Mouse (Mus musculus) embryo, embryonic 11 days (tissue): Measurements from ENCODE around the gene Maco1.
"Not testable (repeated sequence)": the region's sequence is repeated elsewhere in the genome, so short reads cannot be mapped to it uniquely, and the experiment has no call there.

Experiments used
- DNase-seq: peaks from one replicate; pipeline ENCODE4 v3.0.0-alpha.2; 2015

Gene Maco1

DNA sequence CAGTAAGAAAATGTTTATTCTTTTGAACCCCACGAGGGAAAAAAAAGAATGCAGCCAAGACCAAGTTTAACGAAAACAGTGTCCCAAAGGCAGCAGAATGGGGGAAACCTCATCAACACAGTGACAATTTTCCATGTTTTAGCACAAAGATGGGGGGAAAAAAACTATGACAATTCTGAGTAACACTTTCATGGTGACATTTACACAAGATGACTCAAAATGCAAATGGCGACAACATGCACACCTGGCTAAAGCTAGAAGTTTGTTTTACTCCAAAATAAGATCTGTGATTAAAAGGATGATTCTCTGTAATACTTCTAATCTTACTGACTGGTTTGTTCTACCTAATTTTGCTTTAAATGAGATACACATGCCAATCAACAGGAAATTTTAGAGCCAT lies 50.4 kb downstream of the Maco1 start:
- no peak for DNase-seq

DNA sequence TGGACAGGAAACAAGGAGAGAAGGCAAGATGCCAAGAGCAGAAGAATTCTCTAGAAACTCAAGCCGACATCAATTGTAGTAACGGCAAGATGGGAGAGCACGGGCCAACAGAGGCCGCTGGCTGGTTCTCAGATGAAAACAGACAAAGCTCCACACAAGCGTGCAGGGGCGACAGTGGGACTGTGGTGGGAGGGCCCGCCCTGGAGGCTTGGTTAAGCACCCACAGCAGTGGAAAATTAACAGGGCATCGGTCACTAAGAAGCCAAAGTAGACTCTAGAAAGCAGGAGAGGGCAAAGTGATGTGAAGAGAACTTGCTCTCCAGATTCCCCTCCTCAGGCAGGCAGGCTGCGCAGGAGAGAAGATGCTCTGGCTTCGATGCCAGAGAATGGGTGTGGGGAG lies 51.0 kb downstream of the Maco1 start:
- DNase-seq: no peak

DNA sequence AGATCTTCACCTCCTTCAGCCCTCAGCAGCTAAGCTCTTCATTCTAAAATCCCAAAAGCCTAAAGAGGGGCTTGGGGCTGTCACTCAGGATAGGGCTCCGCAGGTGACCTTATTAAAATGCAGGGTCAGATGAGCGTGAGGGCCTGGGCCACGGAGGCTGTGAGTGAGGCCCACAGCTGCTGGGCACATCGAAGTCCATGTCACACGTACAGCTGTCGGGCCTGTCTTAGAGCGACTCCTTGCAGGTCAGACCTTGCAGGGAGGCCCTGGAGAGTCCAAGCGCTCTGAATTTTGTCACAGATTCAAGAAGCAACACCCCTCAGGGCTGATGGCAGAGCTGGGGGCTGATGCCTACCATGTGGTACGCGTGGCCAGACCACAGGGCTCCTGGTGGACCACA lies 52.5 kb downstream of the Maco1 start:
- no peak for DNase-seq

DNA sequence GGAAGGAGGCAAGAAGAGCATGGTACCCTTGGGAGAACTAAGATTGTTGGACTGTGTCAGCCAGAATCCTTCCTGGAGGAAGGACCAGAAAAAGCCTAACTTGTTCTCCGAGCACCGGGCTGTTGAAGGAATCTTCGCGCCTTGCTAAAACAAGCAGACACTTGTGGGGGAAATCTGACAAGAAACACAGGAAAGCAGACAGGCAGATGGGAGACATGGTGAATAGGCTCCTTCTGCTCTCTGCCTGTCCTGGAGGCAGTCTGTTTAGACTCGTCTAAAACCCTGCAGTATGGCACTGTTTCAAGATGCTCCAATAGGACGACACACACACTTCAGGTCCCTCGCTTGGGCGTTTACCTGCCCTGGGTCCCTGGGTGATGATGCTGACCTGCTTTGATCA lies 53.0 kb downstream of the Maco1 start:
- no peak for DNase-seq

DNA sequence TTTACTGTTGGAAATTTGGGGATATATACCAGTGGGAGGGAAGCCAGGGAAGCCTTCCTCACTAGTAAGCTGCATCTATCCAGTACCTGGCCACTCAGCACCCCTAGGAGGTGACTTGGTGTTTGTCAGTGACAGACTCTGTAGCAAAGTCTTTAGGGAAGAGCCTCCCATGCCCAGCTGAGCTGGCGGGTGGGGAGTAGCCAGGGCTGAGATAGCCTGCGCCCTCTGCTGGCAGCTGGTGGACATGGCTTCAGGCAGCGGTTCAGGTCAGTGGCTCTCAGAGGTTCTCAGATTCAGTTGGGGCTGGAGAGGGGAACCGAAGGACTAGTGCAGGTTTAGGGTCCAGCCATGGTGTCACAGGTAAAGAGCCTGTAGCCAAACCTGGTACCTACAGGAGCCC lies 53.9 kb downstream of the Maco1 start:
- peak; percentile 86 for DNase-seq

DNA sequence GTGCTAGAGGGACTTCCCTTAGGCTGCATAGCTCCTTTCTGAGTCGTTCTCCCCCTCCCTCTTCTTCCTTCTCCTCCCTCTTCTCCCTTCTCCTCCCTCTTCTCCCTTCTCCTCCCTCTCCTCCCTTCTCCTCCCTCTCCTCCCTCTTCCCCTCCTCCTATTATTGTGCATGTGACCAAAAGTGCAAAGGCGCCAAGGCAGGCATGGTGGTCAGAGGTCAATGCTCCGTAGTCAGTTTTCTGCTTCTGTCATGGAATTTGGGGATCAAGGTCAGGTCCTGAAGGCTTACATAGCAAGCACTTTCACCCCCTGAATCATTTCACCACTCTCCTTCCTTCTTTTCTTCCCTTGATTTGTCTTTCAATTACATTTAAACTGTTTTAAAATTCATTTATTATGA lies 54.3 kb downstream of the Maco1 start:
- DNase-seq: no peak

DNA sequence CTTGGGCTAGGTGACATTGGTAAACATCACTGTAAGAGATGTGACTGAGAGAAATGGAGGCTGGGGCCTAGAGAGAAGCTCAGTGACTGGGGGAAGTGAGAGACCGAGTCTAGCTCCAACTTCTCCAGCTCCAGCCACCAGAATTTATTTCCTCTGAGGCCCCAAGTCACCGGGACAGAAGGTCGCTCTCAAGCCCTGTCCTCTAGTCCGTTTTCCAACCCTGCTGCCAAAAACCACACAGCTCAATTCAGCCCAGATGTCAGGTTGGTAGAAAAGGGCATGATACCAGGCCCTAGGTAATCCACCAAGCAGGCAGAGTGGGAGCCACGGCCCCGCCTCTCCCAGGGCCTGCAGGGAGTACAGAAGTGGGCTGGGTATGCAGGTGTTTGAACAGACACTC lies 55.5 kb downstream of the Maco1 start:
- DNase-seq: no peak

DNA sequence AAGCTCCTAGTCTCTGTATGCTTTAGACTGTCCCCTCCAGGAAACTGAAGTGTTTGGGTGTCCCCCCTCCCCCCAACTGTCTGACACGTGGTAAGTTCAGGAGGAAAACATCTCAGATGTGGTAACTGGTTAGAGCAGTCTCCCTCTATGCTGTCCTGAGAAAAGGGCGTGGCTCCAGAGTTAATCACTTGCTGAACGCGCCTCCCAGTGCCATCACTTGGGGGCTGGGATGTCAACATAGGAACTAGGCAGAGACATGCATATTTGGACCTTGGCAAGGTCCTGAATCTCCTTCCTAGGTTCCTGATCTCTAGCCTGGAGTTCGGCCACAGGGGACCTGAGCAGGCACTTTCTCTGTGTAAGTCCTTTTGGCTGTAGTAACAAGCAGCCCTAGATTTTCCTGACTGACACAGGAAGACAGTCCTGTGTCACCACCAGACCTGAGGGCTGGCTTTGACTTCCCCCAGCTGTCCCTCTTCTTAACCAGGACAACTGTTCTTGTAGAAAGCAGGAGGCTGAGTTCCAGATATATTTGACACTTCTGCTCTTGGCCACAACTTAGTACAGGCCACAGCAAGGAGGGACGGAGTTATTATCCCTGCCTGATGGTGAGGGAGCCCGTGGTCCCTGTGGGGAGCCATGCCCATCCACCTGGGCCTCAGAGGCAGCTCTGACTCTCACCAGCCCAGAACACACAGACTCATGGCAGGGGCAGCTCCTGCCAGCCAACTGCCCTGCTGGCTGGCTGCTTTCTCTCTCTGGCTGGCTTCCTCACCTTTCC lies 56.4 kb downstream of the Maco1 start:
- no peak for DNase-seq

DNA sequence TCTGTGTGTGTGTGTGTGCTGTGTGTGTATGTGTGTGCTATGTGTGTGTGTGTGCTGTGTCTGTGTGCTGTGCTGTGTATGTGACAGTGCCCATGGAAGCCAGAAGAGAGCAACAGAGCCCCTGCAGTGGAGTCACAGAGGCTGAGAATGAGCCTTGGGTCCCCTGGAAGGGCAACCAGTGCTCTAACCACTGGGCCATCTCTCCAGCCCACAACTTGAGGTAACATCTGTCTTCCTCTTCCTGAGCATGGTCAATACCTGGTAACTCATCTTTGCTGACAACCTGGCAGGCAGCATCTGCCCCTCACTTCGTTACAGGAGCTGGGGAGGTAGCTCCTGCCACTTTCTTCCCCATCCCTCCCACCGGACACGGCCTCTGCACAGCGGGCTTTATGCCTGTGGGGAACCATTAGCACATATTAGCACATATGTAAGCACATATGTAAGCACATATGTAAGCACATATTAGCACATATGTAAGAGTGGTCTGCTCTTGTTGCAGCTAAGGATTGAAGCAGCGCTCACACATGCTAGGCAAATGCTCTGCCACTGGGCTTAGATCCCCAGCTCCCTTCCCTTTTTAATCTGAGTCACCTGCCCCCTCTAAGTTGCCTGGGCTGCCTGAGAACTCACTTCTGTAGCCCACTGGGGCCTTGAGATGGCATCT lies 57.2 kb downstream of the Maco1 start:
- DNase-seq: no peak

DNA sequence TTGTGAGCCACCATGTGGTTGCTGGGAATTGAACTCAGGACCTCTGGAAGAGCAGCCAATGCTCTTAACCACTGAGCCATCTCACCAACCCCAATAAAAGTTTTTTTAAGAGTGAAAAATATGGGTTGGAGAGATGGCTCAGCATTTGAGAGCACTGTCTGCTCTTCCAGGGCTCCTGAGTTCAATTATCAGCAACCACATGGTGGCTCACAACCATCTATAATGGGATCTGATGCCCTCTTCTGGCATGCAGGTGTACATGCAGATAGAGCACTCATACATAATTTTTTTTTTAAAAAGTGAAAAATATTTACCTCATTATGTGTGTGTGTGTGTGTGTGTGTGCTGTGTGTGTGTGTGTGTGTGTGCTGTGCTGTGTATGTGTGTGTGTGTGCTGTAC lies 58.2 kb downstream of the Maco1 start:
- not testable (repeated sequence) for DNase-seq

DNA sequence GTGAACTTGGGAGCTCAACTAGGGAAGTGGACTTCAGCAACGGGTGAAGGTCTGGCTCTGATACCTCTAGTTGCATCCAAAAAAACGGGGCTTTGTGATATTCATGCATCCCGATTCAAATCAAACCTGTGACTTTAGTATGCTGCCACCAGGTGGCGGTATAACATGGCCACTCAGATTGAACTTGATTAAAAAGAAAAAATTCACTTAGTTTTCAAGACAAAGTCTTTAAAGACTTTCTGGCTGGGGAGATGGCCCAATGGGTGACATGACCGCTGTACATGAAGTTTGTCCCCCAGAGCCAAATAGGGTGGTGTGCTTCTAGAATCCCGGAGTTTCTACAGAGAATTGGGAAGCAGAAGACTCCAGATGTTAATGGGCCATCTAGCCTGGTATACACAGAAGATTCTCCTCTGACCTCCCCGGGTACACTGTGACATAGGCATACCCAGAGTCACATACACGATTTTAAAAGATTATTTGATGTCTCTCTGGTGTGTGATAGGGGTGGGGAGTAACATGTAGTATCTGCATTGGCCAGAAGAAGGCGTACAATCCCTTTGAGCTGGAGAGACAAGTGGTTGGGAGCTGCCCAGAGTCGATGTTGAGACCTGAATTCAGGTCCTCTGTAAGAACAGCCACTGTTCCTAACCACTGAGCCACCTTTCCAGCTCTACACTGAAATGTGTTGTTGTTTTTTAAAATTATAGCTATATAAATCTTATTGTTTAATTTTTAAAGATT lies 59.8 kb downstream of the Maco1 start:
- peak; percentile 72 for DNase-seq

DNA sequence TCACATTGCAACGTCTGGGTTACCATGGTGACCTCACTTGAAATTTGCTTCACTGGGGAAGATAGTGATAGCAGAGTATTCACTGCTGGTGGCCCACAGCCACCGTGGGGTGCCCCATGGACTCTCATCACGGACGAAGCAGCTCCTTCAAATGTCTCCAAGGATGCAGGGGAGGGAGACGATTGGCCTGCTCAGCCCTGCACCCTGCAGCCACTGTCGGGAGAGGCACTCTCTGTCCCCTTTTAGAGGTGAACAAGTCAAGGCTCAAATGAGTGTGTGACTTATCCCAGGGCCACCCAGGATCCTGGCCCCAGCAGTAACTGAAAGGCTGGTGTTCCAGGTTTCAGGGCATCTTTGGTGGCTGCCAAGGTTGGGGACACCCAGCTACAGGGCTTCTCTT lies 61.4 kb downstream of the Maco1 start:
- DNase-seq: no peak

DNA sequence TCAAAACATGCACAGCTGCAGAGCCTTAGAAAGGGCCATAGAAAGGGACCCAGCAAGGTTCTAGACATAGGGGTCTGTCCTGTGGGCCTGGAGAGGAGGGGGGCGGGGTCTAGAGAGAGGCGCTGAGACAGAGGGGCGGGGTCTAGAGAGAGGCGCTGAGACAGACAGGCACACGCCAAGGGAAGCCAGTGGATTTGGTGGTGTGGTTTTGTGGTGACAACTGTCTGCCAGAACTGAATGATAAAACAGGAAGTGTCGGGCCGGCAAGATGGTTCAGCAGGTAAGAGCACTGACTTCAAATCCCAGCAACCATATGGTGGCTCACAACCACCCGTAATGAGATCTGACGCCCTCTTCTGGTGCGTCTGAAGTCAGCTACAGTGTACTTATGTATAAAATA lies 66.2 kb downstream of the Maco1 start:
- peak; percentile 33 for DNase-seq

DNA sequence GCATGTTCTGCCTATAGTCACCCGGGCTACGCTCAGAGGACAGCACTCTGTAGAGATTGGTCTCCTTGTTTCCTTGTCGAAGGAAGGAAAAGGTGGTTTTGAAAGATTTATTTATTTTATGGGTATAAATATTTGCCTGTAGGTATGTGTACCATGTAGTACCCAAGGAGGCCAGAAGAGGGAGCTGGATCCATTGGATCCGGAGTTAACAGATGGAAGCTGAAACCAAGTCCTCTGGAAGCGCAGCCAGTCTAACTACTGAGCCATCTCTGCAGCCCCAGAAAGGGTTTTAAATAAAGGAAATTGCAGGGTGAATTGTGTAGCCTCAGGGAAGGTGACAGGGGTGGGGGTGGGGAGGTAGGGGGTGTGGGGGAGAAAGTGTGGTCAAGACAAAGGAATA lies 68.4 kb downstream of the Maco1 start:
- DNase-seq: peak; percentile 71

DNA sequence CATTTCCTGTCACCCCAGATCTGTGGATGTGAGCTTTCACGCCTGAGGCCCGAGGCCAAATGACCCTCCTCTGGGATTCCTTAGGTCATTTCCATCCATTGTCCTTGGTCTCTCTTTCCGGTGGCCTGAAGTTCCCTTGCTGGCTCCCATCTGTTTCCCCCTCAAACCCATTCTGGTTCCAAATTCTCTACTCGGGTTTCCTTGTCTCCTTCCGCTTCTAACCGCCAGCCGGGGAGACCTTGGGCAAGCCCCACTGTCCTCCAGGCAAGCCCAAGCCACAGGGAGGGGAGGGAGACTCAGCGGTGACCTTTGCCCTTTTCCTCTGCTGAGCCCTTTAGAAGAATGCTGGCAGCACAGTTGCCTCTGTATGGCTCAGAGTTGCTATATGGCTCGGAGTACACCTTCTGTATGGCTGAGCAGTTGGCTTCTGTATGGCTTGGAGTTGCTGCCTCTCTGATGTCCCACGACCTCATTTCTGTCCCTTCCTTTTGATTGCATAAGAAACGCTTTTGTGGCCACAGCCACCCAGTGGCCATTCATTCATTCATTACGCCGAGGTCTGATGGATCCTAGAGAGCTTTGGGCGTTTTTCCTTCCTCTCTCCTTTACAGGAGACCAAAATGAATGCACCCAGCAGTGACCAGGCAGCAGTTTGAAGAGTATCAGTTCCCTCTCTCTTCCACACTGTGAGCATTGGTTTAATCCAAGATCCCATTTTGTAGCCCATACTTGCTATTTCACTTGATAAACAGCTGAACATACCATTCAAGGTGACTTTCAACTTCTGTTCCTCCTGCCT lies 73.8 kb downstream of the Maco1 start:
- peak; percentile 80 for DNase-seq

DNA sequence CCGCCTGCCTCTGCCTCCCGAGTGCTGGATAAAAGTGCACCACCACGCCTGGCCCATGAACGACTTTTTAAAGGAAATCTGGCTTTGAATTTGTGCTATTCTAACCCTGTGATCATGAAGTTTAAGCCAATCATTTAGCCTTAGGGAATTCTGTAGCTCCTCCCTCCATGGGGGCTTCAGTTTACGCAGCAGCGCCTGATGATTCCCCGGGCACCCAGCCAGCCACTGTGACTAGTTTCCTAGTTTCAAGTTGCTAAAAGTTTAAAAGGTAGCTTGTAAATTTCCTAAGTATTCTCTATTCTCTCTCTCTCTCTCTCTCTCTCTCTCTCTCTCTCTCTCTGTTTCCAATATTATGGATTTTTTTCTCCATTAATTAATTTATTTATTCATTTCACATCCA lies 76.9 kb downstream of the Maco1 start:
- no peak for DNase-seq

DNA sequence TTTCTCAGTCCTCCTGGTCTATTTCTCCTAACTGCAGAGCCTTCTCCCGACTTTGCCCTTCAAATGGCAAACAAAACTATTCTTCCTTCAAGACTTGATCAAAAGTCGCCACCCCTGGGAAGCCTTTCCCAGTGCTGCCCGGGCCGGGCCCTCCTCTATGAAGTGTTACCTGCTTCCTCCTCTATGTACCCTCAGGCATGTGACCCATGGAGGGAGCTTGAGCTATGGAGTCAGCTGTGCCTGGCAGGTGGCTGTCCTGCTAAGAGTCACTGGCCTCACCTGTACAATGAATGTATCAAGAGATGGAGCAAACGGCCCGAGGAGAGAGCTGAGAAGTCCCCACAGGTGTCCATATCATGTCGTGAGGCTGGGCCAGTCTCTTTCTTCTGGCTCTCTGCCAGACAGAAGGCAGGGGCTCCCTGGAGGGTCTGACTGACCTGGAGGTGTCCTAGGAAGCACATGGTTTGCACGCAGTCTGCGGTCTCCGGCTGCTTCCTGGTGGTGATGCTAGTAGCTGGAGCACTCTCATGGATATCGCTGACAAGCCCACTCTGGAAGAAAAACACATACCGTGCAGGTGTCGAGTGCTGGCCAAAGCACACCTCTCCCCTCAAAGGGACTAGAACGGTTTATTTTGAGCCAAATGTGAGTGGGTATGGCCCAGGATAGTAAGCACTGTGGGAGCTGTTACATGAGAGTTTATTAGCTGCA lies 77.8 kb downstream of the Maco1 start:
- DNase-seq: no peak

DNA sequence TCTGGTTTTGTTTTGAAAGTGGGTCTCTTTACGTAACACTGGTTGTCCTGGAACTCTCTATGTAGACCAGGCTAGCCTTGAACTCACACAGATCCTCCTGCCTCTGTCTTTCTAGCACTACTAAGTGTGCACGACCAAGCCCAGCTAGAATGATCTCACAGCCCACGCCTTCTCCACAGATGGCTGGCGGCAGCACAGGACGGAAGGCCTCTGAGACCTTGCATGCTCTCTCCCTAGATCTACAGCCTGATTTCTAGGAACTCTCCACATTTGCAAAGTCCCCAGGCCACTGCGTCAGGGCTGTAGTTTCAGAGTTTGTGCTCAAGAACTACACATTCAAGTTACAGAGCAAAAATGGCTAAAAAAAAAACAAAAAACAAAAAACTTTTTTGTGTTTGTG lies 79.0 kb downstream of the Maco1 start:
- no peak for DNase-seq

DNA sequence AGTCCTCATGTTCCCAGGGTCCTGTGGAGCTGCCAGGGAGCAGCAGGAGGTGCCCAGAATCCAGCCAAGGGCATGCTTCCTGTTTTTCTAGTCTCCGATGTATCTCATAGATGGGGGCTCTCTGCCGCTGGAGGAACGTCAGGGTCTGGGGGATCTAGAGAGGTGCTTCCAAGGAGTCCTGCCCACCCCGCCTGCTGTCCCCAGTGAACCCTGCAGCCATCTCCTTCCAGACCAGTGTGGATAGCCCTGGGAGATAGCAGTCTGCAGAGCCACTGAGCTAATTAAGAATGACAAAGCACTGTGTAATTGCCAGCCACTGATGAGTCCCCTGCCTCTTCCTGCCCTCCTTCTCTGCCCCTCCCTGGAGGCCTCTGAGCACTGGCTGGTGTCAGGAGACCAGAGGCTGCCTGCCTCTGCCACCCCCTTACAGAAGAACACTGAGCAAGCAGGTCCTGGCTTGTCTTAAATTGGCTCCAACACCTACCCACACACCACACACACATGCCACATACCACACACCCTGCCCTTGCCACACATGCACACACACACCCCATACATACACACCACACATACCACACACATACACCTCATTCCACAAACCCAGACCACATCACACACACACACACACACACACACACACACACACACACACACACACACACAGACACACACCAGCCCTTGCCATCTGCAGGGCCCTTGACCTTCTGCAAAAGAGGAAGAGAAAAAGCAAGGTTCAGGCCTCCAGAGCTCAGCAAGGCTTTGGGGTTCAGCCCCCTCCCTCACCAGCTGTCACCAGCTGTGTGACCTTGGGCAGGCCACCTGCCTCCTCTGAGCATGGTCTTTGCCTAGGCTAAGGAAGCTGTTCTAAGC lies 80.1 kb downstream of the Maco1 start:
- DNase-seq: no peak

DNA sequence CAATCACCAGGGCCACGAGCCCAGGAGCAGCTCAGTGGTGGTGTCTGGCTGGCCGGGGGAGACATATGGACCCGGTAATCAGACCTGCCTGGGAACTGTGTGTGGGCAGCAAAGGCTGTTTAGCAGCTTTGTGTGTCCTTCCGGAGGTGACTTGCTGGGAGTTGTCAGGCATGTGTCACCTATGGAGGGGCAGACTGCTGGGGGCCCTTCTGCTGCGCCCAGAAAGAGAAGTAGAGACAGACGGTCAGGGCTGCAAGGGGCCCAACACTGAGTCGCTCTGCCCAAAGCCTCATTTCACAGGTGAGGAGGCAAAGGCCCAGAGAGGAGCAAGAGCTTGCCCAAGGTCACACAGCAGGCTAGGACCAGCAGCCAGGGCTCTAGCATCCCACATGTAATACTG lies 83.3 kb downstream of the Maco1 start:
- no peak for DNase-seq

DNA sequence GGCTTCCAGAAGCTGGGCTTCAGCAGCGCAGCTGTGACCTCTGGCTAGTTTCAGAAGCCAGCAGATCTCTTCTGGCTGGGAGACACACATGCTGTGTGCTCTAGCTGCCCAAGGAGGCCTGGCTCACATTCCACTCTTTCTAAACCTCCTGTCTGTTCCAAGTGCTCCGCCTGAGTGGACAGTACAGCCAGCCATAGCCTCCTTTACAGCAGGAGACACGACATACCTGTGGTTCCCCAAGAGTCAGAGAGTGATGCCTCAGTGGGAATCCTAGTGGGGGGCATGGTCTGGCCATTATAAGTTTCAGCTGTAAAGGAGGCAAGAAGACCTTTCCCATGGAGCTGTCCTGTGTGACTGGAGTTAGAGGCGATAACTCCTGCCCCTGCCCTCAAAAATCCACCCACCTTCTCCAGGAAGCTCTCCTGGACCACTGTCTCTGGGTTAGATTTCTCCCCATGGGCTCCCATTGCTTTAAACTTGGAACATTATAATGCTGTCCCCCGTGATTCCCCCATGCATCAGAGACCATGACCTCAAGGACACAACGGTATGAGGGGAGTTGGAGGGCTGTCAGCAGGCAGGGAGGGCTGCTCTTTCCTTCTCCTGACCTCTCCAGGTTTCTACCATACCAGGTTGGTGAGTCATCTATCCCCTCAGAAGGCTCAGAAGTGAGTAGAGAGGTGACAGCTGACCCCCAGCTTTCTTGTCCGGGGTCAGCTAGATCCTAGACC lies 83.9 kb downstream of the Maco1 start:
- DNase-seq: no peak
